Mouse (Mus musculus): ENCODE measurements at regions not wholly inside any gene's neighbourhood (a gene's known extent, or its start where the extent isn't known, plus 50 kb on each side); places are given as distances from the start of the nearest gene placed in this dataset.

GRCm38 (mm10) chr5:46073136-46073535, 215.7 kb upstream of the Lcorl start:
- Histone ChIP-seq H3K27ac (replicated peaks; ENCODE audit: low read depth, low read length) (no peak overlapping the region), H3K9ac (ENCODE audit: low read length) (no peak overlapping the region), H3K36me3 (ENCODE audit: control insufficient read depth, insufficient read depth, low read length) (no peaks in the 10 kb centered on the region), H3K27me3 (ENCODE audit: control insufficient read depth, insufficient read depth, low read length) (no peaks in the 10 kb centered on the region), H3K9me3 (ENCODE audit: control insufficient read depth, low read length) (no peaks in the 10 kb centered on the region), H3K4me3 (ENCODE audit: low read depth, low read length) (no peak overlapping the region), H3K4me2 (ENCODE audit: low read depth, severe bottlenecking) (no peak overlapping the region), H3K4me1 (ENCODE audit: control insufficient read depth, insufficient read depth, low read length) (no peaks in the 10 kb centered on the region)
- DNase-seq (ENCODE audit: low spot score) (no peak), ATAC-seq (ENCODE audit: insufficient number of reproducible peaks, low FRiP score, low TSS enrichment, low read depth) (no peak)
- WGBS, result 90% methylated on average over 4 of the region's 4 CpGs

GRCm38 (mm10) chr5:46059910-46060309, 202.5 kb upstream of the Lcorl start:
- DNase-seq (ENCODE audit: low spot score) (no peak), ATAC-seq (ENCODE audit: insufficient number of reproducible peaks, low FRiP score, low TSS enrichment, low read depth) (no peak)
- H3K9ac ChIP-seq (ENCODE audit: low read length), result no peak overlapping the region
- H3K27ac ChIP-seq (replicated peaks; ENCODE audit: low read depth, low read length), result no peak overlapping the region
- no peak overlapping the region for H3K4me3 ChIP-seq (ENCODE audit: low read depth, low read length)
- 85% methylated on average over 3 of the region's 3 CpGs for WGBS
- no peaks in the 10 kb centered on the region for H3K4me1 ChIP-seq (ENCODE audit: control insufficient read depth, insufficient read depth, low read length)
- no peaks in the 10 kb centered on the region for H3K27me3 ChIP-seq (ENCODE audit: control insufficient read depth, insufficient read depth, low read length)
- H3K36me3 ChIP-seq (ENCODE audit: control insufficient read depth, insufficient read depth, low read length), result no peaks in the 10 kb centered on the region
- H3K9me3 ChIP-seq (ENCODE audit: control insufficient read depth, low read length), result no peaks in the 10 kb centered on the region
- no peak overlapping the region for H3K4me2 ChIP-seq (ENCODE audit: low read depth, severe bottlenecking)

DNA sequence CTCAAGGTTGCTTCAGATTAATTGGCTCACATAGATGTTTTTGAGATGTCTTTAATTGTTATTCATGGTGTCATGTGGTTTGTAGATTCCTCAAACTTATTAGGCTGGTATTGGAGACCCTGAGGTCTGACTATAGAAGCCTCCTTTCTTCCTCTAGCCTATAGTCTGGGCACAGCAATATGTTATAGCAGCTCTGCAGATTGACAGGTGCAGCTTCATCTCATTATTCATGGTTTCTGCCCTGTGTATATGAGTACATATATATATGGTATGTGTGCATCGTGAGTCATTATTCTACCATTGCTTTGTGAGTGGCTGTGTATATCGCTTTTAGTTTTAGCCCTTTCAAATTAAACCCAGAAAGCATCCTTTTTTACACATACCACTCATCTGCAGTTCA, 197.4 kb upstream of the Lcorl start:
- no peaks in the 10 kb centered on the region for H3K4me1 ChIP-seq (ENCODE audit: control insufficient read depth, insufficient read depth, low read length)
- H3K36me3 ChIP-seq (ENCODE audit: control insufficient read depth, insufficient read depth, low read length), result no peaks in the 10 kb centered on the region
- no peak overlapping the region for H3K9ac ChIP-seq (ENCODE audit: low read length)
- no peak overlapping the region for H3K4me3 ChIP-seq (ENCODE audit: low read depth, low read length)
- no peaks in the 10 kb centered on the region for H3K9me3 ChIP-seq (ENCODE audit: control insufficient read depth, low read length)
- no peaks in the 10 kb centered on the region for H3K27me3 ChIP-seq (ENCODE audit: control insufficient read depth, insufficient read depth, low read length)
- no peak overlapping the region for H3K4me2 ChIP-seq (ENCODE audit: low read depth, severe bottlenecking)
- 95% methylated on average over 2 of the region's 2 CpGs for WGBS
- H3K27ac ChIP-seq (replicated peaks; ENCODE audit: low read depth, low read length), result no peak overlapping the region
- no peak for DNase-seq (ENCODE audit: low spot score)
- ATAC-seq (ENCODE audit: insufficient number of reproducible peaks, low FRiP score, low TSS enrichment, low read depth), result no peak

GRCm38 (mm10) chr5:46042684-46043348, 185.4 kb upstream of the Lcorl start:
- no peak for DNase-seq (ENCODE audit: low spot score)
- 56% methylated on average over 6 of the region's 6 CpGs for WGBS
- Histone ChIP-seq H3K9me3 (ENCODE audit: control insufficient read depth, low read length) (no peaks in the 10 kb centered on the region), H3K4me1 (ENCODE audit: control insufficient read depth, insufficient read depth, low read length) (no peaks in the 10 kb centered on the region), H3K36me3 (ENCODE audit: control insufficient read depth, insufficient read depth, low read length) (no peaks in the 10 kb centered on the region), H3K27ac (replicated peaks; ENCODE audit: low read depth, low read length) (no peak overlapping the region), H3K27me3 (ENCODE audit: control insufficient read depth, insufficient read depth, low read length) (no peaks in the 10 kb centered on the region), H3K9ac (ENCODE audit: low read length) (no peak overlapping the region), H3K4me2 (ENCODE audit: low read depth, severe bottlenecking) (no peak overlapping the region), H3K4me3 (ENCODE audit: low read depth, low read length) (no peak overlapping the region)
- ATAC-seq (ENCODE audit: insufficient number of reproducible peaks, low FRiP score, low TSS enrichment, low read depth), result no peak

DNA sequence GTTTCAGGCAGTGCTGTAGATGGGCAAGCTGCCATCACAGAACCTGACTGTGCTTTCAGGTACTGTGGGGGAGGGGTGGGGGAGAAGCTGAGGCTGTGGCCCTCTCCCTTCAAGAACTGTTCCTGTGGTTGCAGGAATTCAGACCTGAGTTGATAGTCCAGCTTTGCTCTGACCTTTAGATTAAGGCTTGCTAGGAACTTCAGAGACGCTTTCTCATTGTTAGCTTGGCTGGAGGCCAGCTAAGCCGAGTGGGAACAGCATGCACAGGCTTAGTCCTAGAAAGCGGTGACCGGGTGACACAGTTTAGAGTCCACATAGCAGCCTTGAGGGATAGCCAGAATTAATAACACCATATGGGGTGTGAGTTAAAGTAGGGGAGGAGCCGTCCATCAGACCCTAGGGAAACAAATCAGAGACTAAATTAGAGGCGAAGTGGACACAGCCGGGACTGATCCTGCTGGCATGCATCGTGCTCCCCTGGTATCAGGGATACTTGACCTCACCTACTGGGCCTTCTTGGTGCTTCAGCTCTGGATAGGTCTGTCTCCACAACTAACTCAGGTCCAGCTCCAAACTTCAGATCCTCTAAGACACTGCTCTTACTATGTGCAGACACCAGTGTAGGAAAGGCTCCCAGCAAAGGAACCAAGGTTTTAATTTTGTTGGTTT, 175.7 kb upstream of the Lcorl start:
- no peak overlapping the region for H3K9ac ChIP-seq (ENCODE audit: low read length)
- no peak overlapping the region for H3K4me3 ChIP-seq (ENCODE audit: low read depth, low read length)
- no peak overlapping the region for H3K4me2 ChIP-seq (ENCODE audit: low read depth, severe bottlenecking)
- H3K36me3 ChIP-seq (ENCODE audit: control insufficient read depth, insufficient read depth, low read length), result no peaks in the 10 kb centered on the region
- H3K27me3 ChIP-seq (ENCODE audit: control insufficient read depth, insufficient read depth, low read length), result no peaks in the 10 kb centered on the region
- DNase-seq (ENCODE audit: low spot score), result no peak
- H3K9me3 ChIP-seq (ENCODE audit: control insufficient read depth, low read length), result no peaks in the 10 kb centered on the region
- no peaks in the 10 kb centered on the region for H3K4me1 ChIP-seq (ENCODE audit: control insufficient read depth, insufficient read depth, low read length)
- no peak for ATAC-seq (ENCODE audit: insufficient number of reproducible peaks, low FRiP score, low TSS enrichment, low read depth)
- WGBS, result 75% methylated on average over 8 of the region's 8 CpGs
- no peak overlapping the region for H3K27ac ChIP-seq (replicated peaks; ENCODE audit: low read depth, low read length)

DNA sequence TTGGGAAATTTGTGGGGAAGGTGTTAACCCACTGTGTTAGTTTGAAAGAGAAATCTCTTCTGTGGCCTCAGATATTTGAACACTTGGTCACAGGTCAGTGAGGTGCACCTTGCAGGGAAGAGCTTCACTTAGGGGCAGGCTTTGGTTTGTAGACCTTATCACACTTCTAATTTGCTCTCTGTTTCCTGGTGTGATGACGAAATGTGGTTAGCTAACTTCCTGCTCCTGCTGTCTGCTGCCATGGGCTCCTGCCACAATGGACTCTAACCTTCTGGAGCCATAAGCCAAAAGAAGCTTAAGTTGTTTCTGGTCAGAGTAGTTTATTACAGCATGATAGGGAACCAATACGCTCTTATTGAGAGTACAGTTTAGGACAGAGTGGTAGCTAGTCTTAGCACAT, 174.8 kb upstream of the Lcorl start:
- no peak for ATAC-seq (ENCODE audit: insufficient number of reproducible peaks, low FRiP score, low TSS enrichment, low read depth)
- H3K4me2 ChIP-seq (ENCODE audit: low read depth, severe bottlenecking), result no peak overlapping the region
- H3K4me3 ChIP-seq (ENCODE audit: low read depth, low read length), result no peak overlapping the region
- no peaks in the 10 kb centered on the region for H3K4me1 ChIP-seq (ENCODE audit: control insufficient read depth, insufficient read depth, low read length)
- no peak overlapping the region for H3K9ac ChIP-seq (ENCODE audit: low read length)
- no peaks in the 10 kb centered on the region for H3K27me3 ChIP-seq (ENCODE audit: control insufficient read depth, insufficient read depth, low read length)
- H3K36me3 ChIP-seq (ENCODE audit: control insufficient read depth, insufficient read depth, low read length), result no peaks in the 10 kb centered on the region
- H3K27ac ChIP-seq (replicated peaks; ENCODE audit: low read depth, low read length), result no peak overlapping the region
- no peaks in the 10 kb centered on the region for H3K9me3 ChIP-seq (ENCODE audit: control insufficient read depth, low read length)
- no peak for DNase-seq (ENCODE audit: low spot score)
- 91% methylated on average over 2 of the region's 2 CpGs for WGBS

- H3K27me3 ChIP-seq (ENCODE audit: control insufficient read depth, insufficient read depth, low read length), result no peaks in the 10 kb centered on the region
- H3K9me3 ChIP-seq (ENCODE audit: control insufficient read depth, low read length), result no peaks in the 10 kb centered on the region
- DNase-seq (ENCODE audit: low spot score), result no peak
- H3K4me2 ChIP-seq (ENCODE audit: low read depth, severe bottlenecking), result no peak overlapping the region
- WGBS, result 51% methylated on average over 3 of the region's 3 CpGs
- H3K4me1 ChIP-seq (ENCODE audit: control insufficient read depth, insufficient read depth, low read length), result no peaks in the 10 kb centered on the region
- H3K27ac ChIP-seq (replicated peaks; ENCODE audit: low read depth, low read length), result no peak overlapping the region
- H3K4me3 ChIP-seq (ENCODE audit: low read depth, low read length), result no peak overlapping the region
- H3K9ac ChIP-seq (ENCODE audit: low read length), result no peak overlapping the region
- ATAC-seq (ENCODE audit: insufficient number of reproducible peaks, low FRiP score, low TSS enrichment, low read depth), result no peak
- H3K36me3 ChIP-seq (ENCODE audit: control insufficient read depth, insufficient read depth, low read length), result no peaks in the 10 kb centered on the region
These were observed 166.7 kb upstream of the Lcorl start for GRCm38 (mm10) chr5:46024138-46024537.

DNA sequence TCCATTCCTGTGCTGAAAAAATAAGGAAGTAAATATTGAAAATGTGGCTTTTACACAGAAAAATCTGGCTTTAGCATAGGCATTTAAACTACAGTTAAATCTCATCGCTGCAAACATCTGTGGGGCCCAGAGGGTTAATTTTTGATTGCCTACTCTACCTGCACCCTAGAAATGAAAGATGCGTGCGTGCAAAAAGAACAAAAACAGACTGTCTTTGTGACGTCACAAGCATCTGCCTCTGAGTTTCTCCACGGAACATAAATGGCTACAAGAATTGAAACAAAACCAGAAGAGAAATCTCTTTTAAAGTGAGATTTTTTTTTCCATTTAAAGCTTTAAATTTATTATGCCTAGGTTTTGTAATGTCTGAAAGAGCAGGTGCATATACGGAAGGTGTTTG, 166.0 kb upstream of the Lcorl start:
- WGBS, result 71% methylated on average over 6 of the region's 6 CpGs
- no peak for DNase-seq (ENCODE audit: low spot score)
- H3K4me1 ChIP-seq (ENCODE audit: control insufficient read depth, insufficient read depth, low read length), result no peaks in the 10 kb centered on the region
- H3K27ac ChIP-seq (replicated peaks; ENCODE audit: low read depth, low read length), result no peak overlapping the region
- no peaks in the 10 kb centered on the region for H3K36me3 ChIP-seq (ENCODE audit: control insufficient read depth, insufficient read depth, low read length)
- no peaks in the 10 kb centered on the region for H3K27me3 ChIP-seq (ENCODE audit: control insufficient read depth, insufficient read depth, low read length)
- ATAC-seq (ENCODE audit: insufficient number of reproducible peaks, low FRiP score, low TSS enrichment, low read depth), result no peak
- no peak overlapping the region for H3K4me3 ChIP-seq (ENCODE audit: low read depth, low read length)
- H3K9me3 ChIP-seq (ENCODE audit: control insufficient read depth, low read length), result no peaks in the 10 kb centered on the region
- H3K4me2 ChIP-seq (ENCODE audit: low read depth, severe bottlenecking), result no peak overlapping the region
- no peak overlapping the region for H3K9ac ChIP-seq (ENCODE audit: low read length)

- no peaks in the 10 kb centered on the region for H3K27me3 ChIP-seq (ENCODE audit: control insufficient read depth, insufficient read depth, low read length)
- WGBS, result 72% methylated on average over 7 of the region's 7 CpGs
- H3K9me3 ChIP-seq (ENCODE audit: control insufficient read depth, low read length), result no peaks in the 10 kb centered on the region
- H3K4me3 ChIP-seq (ENCODE audit: low read depth, low read length), result no peak overlapping the region
- no peak for DNase-seq (ENCODE audit: low spot score)
- no peak for ATAC-seq (ENCODE audit: insufficient number of reproducible peaks, low FRiP score, low TSS enrichment, low read depth)
- no peak overlapping the region for H3K9ac ChIP-seq (ENCODE audit: low read length)
- no peak overlapping the region for H3K27ac ChIP-seq (replicated peaks; ENCODE audit: low read depth, low read length)
- H3K4me2 ChIP-seq (ENCODE audit: low read depth, severe bottlenecking), result no peak overlapping the region
- H3K4me1 ChIP-seq (ENCODE audit: control insufficient read depth, insufficient read depth, low read length), result no peaks in the 10 kb centered on the region
- H3K36me3 ChIP-seq (ENCODE audit: control insufficient read depth, insufficient read depth, low read length), result no peaks in the 10 kb centered on the region
These were observed 164.6 kb upstream of the Lcorl start for GRCm38 (mm10) chr5:46022047-46022422.
